Mouse (Mus musculus) CH12.LX (cell line): ENCODE measurements around the gene Sectm1a. TPM values are rescaled to one million over a fixed set of nuclear protein-coding genes. Genes with fewer than 3 reads are reported as not detected.

Experiments
- DNase-seq: peaks from one replicate; pipeline ENCODE4 v3.0.0-alpha.2; 2013; ENCODE audit errors: extremely low read depth
- H3K27ac ChIP-seq: 2 replicates; pipeline ENCODE4 v1.5.1; 2012; ENCODE audit warnings: low read depth, mild to moderate bottlenecking, control low read depth, moderate library complexity; ENCODE audit not compliant: insufficient read depth
- H3K27me3 ChIP-seq: replicated peaks from 2 replicates; pipeline ENCODE3; 2012; ENCODE audit warnings: inconsistent platforms
- H3K36me3 ChIP-seq, 2 experiments: replicated peaks in 1 of 2; 2 replicates each; pipeline versions ENCODE3 to v1.6.1; 2012; ENCODE audit warnings: inconsistent platforms in 1 of 2, low read length in 1 of 2, mild to moderate bottlenecking in 1 of 2, mixed read lengths in 1 of 2, moderate library complexity in 1 of 2; ENCODE audit not compliant: control insufficient read depth in 1 of 2, insufficient read depth in 1 of 2
- H3K4me1 ChIP-seq, 2 experiments: 2 replicates each; pipeline ENCODE4 v1.6.1; 2012; ENCODE audit warnings: inconsistent platforms in 1 of 2, moderate library complexity in 1 of 2; ENCODE audit not compliant: insufficient read depth in 2 of 2, control insufficient read depth in 1 of 2
- H3K4me2 ChIP-seq: 2 replicates; pipeline ENCODE4 v1.6.1; 2012; ENCODE audit warnings: low read depth, mild to moderate bottlenecking, control low read depth; ENCODE audit not compliant: poor library complexity, insufficient read depth, severe bottlenecking
- H3K4me3 ChIP-seq, 3 experiments: fragments of 150-350 bp in 1 of 3; sonication (generic) in 1 of 3; replicated peaks in 1 of 3; 2 replicates each; pipeline versions ENCODE3 to v1.5.1; 2011 to 2012; ENCODE audit warnings: low read depth in 2 of 3, low read length in 2 of 3, mild to moderate bottlenecking in 2 of 3, moderate library complexity in 2 of 3, control low read depth in 1 of 3, improper control_type of control experiment in 1 of 3, inconsistent platforms in 1 of 3, mixed read lengths in 1 of 3; ENCODE audit not compliant: poor library complexity in 1 of 3
- H3K79me2 ChIP-seq: replicated peaks from 2 replicates; pipeline ENCODE4 v1.6.1; 2012; ENCODE audit warnings: mild to moderate bottlenecking, moderate library complexity; ENCODE audit not compliant: control insufficient read depth, poor library complexity, insufficient read depth, severe bottlenecking; ENCODE audit errors: extremely low read depth
- H3K9ac ChIP-seq: 2 replicates; pipeline ENCODE4 v1.6.1; 2012; ENCODE audit warnings: low read depth, mild to moderate bottlenecking, control low read depth, moderate library complexity; ENCODE audit not compliant: insufficient read depth
- H3K9me3 ChIP-seq: replicated peaks from 2 replicates; pipeline ENCODE3; 2012; ENCODE audit warnings: low read length, inconsistent platforms, mixed read lengths
- CHD2 ChIP-seq: IDR thresholded peaks from 2 replicates; pipeline ENCODE4 v1.6.1; 2011; ENCODE audit warnings: low read length, improper control_type of control experiment
- CTCF ChIP-seq, 2 experiments: IDR thresholded peaks in 1 of 2; conservative IDR thresholded peaks in 1 of 2; 2 replicates each; pipeline ENCODE4 v1.5.1; 2011 to 2012; ENCODE audit warnings: low read depth in 2 of 2, low read length in 2 of 2, improper control_type of control experiment in 1 of 2, inconsistent platforms in 1 of 2, mild to moderate bottlenecking in 1 of 2, moderate library complexity in 1 of 2
- EP300 ChIP-seq: IDR thresholded peaks from 2 replicates; pipeline ENCODE4 v1.6.1; 2011; ENCODE audit warnings: low read length, improper control_type of control experiment
- ETS1 ChIP-seq: conservative IDR thresholded peaks from 2 replicates; pipeline ENCODE4 v1.6.1; 2012; ENCODE audit warnings: low read depth, mild to moderate bottlenecking, inconsistent platforms, low read length, improper control_type of control experiment, moderate library complexity
- IRF4 ChIP-seq: IDR thresholded peaks from 2 replicates; pipeline ENCODE4 v1.6.1; 2014; ENCODE audit warnings: low read depth, mild to moderate bottlenecking, inconsistent platforms, low read length, improper control_type of control experiment
- MAX ChIP-seq: IDR thresholded peaks from 2 replicates; pipeline ENCODE4 v1.6.1; 2011; ENCODE audit warnings: low read length, improper control_type of control experiment
- MAZ ChIP-seq: IDR thresholded peaks from 2 replicates; pipeline ENCODE4 v1.6.1; 2012; ENCODE audit warnings: low read depth, mild to moderate bottlenecking, inconsistent platforms, low read length, improper control_type of control experiment, moderate library complexity
- MEF2A ChIP-seq: IDR thresholded peaks from 2 replicates; pipeline ENCODE4 v1.6.1; 2014; ENCODE audit warnings: low read depth, mild to moderate bottlenecking, inconsistent platforms, low read length, improper control_type of control experiment, borderline replicate concordance
- MXI1 ChIP-seq: IDR thresholded peaks from 2 replicates; pipeline ENCODE4 v1.6.1; 2011; ENCODE audit warnings: mild to moderate bottlenecking, low read depth, low read length, improper control_type of control experiment
- MYC ChIP-seq: IDR thresholded peaks from 2 replicates; pipeline ENCODE4 v1.6.1; 2011; ENCODE audit warnings: low read depth, mild to moderate bottlenecking, improper control_type of control experiment, low read length
- NELFE ChIP-seq: IDR thresholded peaks from 2 replicates; pipeline ENCODE4 v1.6.1; 2011; ENCODE audit warnings: low read depth, low read length, improper control_type of control experiment
- NRF1 ChIP-seq: IDR thresholded peaks from 2 replicates; pipeline ENCODE4 v1.6.1; 2014; ENCODE audit warnings: low read depth, mild to moderate bottlenecking, inconsistent platforms, low read length, improper control_type of control experiment, moderate library complexity
- POLR2A ChIP-seq: IDR thresholded peaks from 2 replicates; pipeline ENCODE4 v1.6.1; 2011; ENCODE audit warnings: low read depth, mild to moderate bottlenecking, improper control_type of control experiment, low read length
- RAD21 ChIP-seq: IDR thresholded peaks from 2 replicates; pipeline ENCODE4 v1.6.1; 2011; ENCODE audit warnings: low read depth, mild to moderate bottlenecking, low read length, improper control_type of control experiment, moderate library complexity
- RCOR1 ChIP-seq: conservative IDR thresholded peaks from 2 replicates; pipeline ENCODE4 v1.6.1; 2012; ENCODE audit warnings: low read depth, mild to moderate bottlenecking, inconsistent platforms, low read length, improper control_type of control experiment
- SIN3A ChIP-seq: IDR thresholded peaks from 2 replicates; pipeline ENCODE4 v1.6.1; 2012; ENCODE audit warnings: low read length, improper control_type of control experiment, inconsistent platforms
- SMC3 ChIP-seq: IDR thresholded peaks from 2 replicates; pipeline ENCODE4 v1.6.1; 2011; ENCODE audit warnings: low read depth, low read length, improper control_type of control experiment
- TCF12 ChIP-seq: IDR thresholded peaks from 2 replicates; pipeline ENCODE4 v1.6.1; 2014; ENCODE audit warnings: low read depth, mild to moderate bottlenecking, inconsistent platforms, low read length, improper control_type of control experiment
- UBTF ChIP-seq: IDR thresholded peaks from 2 replicates; pipeline ENCODE4 v1.6.1; 2012; ENCODE audit warnings: low read depth, mild to moderate bottlenecking, inconsistent platforms, low read length, improper control_type of control experiment, moderate library complexity
- USF1 ChIP-seq: IDR thresholded peaks from 2 replicates; pipeline ENCODE4 v1.6.1; 2014; ENCODE audit warnings: low read depth, mild to moderate bottlenecking, inconsistent platforms, low read length, improper control_type of control experiment
- USF2 ChIP-seq: conservative IDR thresholded peaks from 2 replicates; pipeline ENCODE4 v1.6.1; 2011; ENCODE audit warnings: low read depth, low read length, improper control_type of control experiment
- ZC3H11A ChIP-seq: IDR thresholded peaks from 2 replicates; pipeline ENCODE4 v1.6.1; 2012; ENCODE audit warnings: low read depth, mild to moderate bottlenecking, inconsistent platforms, low read length, improper control_type of control experiment
- ZKSCAN1 ChIP-seq: IDR thresholded peaks from 2 replicates; pipeline ENCODE4 v1.6.1; 2012; ENCODE audit warnings: low read depth, inconsistent platforms, low read length, improper control_type of control experiment, borderline replicate concordance
- ZMIZ1 ChIP-seq: IDR thresholded peaks from 2 replicates; pipeline ENCODE4 v1.6.1; 2012; ENCODE audit warnings: low read depth, mild to moderate bottlenecking, inconsistent platforms, low read length, improper control_type of control experiment
- ZNF384 ChIP-seq: IDR thresholded peaks from 2 replicates; pipeline ENCODE4 v1.6.1; 2012; ENCODE audit warnings: low read depth, low read length, improper control_type of control experiment, inconsistent platforms
- dilution Hi-C: fragments of 300-500 bp; cut with MboI; formaldehyde crosslinking; loops from 2 replicates; pipeline ENCODE4 v1.14.3; 2020; ENCODE audit warnings: low sequenced_read_pairs; ENCODE audit not compliant: extremely low pct_unique_long_range_greater_than_20kb, extremely low pct_ligation_motif_present
- in situ Hi-C: fragments of 300-500 bp; cut with MboI; formaldehyde crosslinking; loops from 3 replicates; pipeline ENCODE4 v1.14.3; 2019; ENCODE audit warnings: low sequenced_read_pairs, low pct_ligation_motif_present, low pct_unique_long_range_greater_than_20kb, mixed read lengths
- polyA plus RNA-seq: library from polyadenylated mRNA; unstranded; fragments of >175 nt; gene quantifications from 2 replicates; pipeline ENCODE4 v1.2.1, GENCODE M21; 2012; ENCODE audit warnings: low read depth; ENCODE audit not compliant: insufficient read length
- total RNA-seq, 2 experiments: library from RNA; depleted of rRNA; stranded (reverse); fragments of 300-350 nt in 1 of 2; fragments of >200 nt in 1 of 2; gene quantifications; 2 replicates each; pipeline ENCODE4 v1.2.3; 2012 to 2014

The Sectm1a gene
- total and polyA plus RNA-seq, 3 experiments = 0.08 TPM; not detected in 2

GRCm38 (mm10) chr11:121041212-121041611 is 39.8 kb downstream of the Sectm1a start (continued):
- TF ChIP-seq ZMIZ1 (no peak), SIN3A (0 out of 2 replicates have a peak, but pooled peaks have one; percentile 64)

GRCm38 (mm10) chr11:121039302-121039701 is 41.7 kb downstream of the Sectm1a start, which contains the start of gene Cd7:
Gene Cd7, minus strand, starts transcription at chr11:121039418.
- Histone ChIP-seq H3K4me1 (peaks cover 0 to 42% of the 10 kb centered on the region in 2 experiments; a peak in 3 of 4 replicates), H3K36me3 (no peaks in the 10 kb centered on the region), H3K79me2 (no peaks in the 10 kb centered on the region), H3K9me3 (no peaks in the 10 kb centered on the region), H3K9ac (no peak within 1 kb of the TSS), H3K4me2 (no peak within 1 kb of the TSS), H3K27me3 (peaks cover 4% of the 10 kb centered on the region), H3K27ac (no peak within 1 kb of the TSS), H3K4me3 (peak within 1 kb of the TSS in 1 of 3 experiments; percentile 27)
- dilution Hi-C loops = no loop called here
- TF ChIP-seq UBTF = no peak
- no peak for TF ChIP-seq POLR2A
- no peak for TF ChIP-seq MYC
- no peak for TF ChIP-seq USF2
- TF ChIP-seq NRF1 = no peak
- TF ChIP-seq RCOR1 = no peak
- TF ChIP-seq USF1 = no peak
- no peak for TF ChIP-seq ETS1
- no peak for TF ChIP-seq TCF12
- no peak for DNase-seq
- in situ Hi-C loops = loop anchor here (5.0 kb wide), 1 partner anchor 122 kb away; no protein-coding TSS in a partner anchor

GRCm38 (mm10) chr11:121038366-121039240 is 42.4 kb downstream of the Sectm1a start:
- H3K27ac ChIP-seq = no peak overlapping the region
- dilution Hi-C loops (no loop called here), in situ Hi-C loops (loop anchor here (5.0 kb wide), 1 partner anchor 121 kb away; no protein-coding TSS in a partner anchor)
- H3K9me3 ChIP-seq = no peaks in the 10 kb centered on the region
- no peak for DNase-seq
- peak overlapping the region in 1 of 3 experiments; percentile 27 for H3K4me3 ChIP-seq
- no peaks in the 10 kb centered on the region for H3K27me3 ChIP-seq
- H3K9ac ChIP-seq = no peak overlapping the region
- peaks cover under 1 to 49% of the 10 kb centered on the region in 2 experiments for H3K4me1 ChIP-seq
- no peaks in the 10 kb centered on the region for H3K36me3 ChIP-seq
- TF ChIP-seq MEF2A (no peak), ZKSCAN1 (no peak), RAD21 (no peak), RCOR1 (no peak), USF1 (no peak), MAZ (no peak), ZNF384 (no peak), MXI1 (no peak), UBTF (no peak), IRF4 (no peak), MAX (no peak), EP300 (no peak), CTCF (conservative IDR thresholded peaks at IDR 0.05 in 1 of 2, IDR thresholded peaks at IDR 0.05 in 1 of 2; ENCODE audit: low read depth in 2 of 2, low read length in 2 of 2) (no peak), SMC3 (no peak), ZC3H11A (no peak), NELFE (no peak), CHD2 (no peak), MYC (no peak)
- no peaks in the 10 kb centered on the region for H3K79me2 ChIP-seq
- no peak overlapping the region for H3K4me2 ChIP-seq
